Mouse (Mus musculus) E14TG2a.4 (cell line): ENCODE measurements around the gene Eppin.

Experiments
- CTCF ChIP-seq: conservative IDR thresholded peaks from 2 replicates; pipeline ENCODE4 v1.5.1; 2014; ENCODE audit warnings: low read length
- NANOG ChIP-seq: IDR thresholded peaks from 2 replicates; pipeline ENCODE4 v1.6.1; 2014; ENCODE audit warnings: borderline replicate concordance, low read length, mixed read lengths
- POU5F1 ChIP-seq: IDR thresholded peaks from 2 replicates; pipeline ENCODE4 v1.6.1; 2014; ENCODE audit warnings: low read length, borderline replicate concordance

DNA sequence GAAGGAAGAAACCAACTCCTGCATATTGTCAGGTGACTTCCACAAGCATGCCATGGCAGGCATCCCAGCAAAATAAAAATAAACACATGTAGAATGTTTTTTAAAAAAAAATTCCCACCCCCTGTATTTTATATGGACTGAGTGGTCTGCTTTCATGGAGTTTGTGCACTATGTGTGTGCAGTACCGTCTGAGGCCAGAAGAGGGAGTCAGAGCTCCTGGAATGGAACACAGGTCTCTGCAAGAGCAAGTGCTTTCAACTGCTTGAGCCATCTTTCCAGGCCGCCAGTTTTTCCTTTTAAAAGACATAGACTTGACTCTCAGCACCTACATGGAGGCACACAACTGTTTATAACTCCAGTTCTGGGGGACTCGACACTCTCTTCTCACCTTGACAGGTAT, 10.1 kb upstream of the Eppin start:
- TF ChIP-seq CTCF (peak; percentile 90), POU5F1 (no peak), NANOG (no peak)
